Mouse (Mus musculus) cortical plate, adult 2 months (tissue): ENCODE data around the gene Dlg4. TPM values are rescaled to one million over a fixed set of nuclear protein-coding genes. Genes with fewer than 3 reads are reported as not detected.
A peak's percentile ranks its signal among the peaks of the same experiment; 100 is the strongest.

Experiments used
- H3K27ac ChIP-seq: fragments of 200-500 bp; 2 replicates; pipeline ENCODE4 v1.5.1; 2012; ENCODE audit warnings: low read length, control low read depth, inconsistent platforms; ENCODE audit not compliant: insufficient read depth
- H3K4me1 ChIP-seq: fragments of 200-500 bp; 2 replicates; pipeline ENCODE4 v1.6.1; 2011; ENCODE audit warnings: low read length; ENCODE audit not compliant: control insufficient read depth, insufficient read depth
- H3K4me3 ChIP-seq: fragments of 200-500 bp; 2 replicates; pipeline ENCODE4 v1.5.1; 2011; ENCODE audit warnings: mild to moderate bottlenecking, low read length, control low read depth; ENCODE audit not compliant: insufficient read depth
- CTCF ChIP-seq: fragments of 200-500 bp; IDR thresholded peaks from 2 replicates; pipeline ENCODE4 v1.5.1; 2011; ENCODE audit warnings: mild to moderate bottlenecking, control low read depth, low read length; ENCODE audit not compliant: insufficient read depth; ENCODE audit errors: extremely low read depth
- POLR2A ChIP-seq: fragments of 200-500 bp; IDR thresholded peaks from 2 replicates; pipeline ENCODE4 v1.6.1; 2011; ENCODE audit warnings: mild to moderate bottlenecking, low read length, control low read depth; ENCODE audit not compliant: insufficient read depth; ENCODE audit errors: extremely low read depth
- polyA plus RNA-seq: library from polyadenylated mRNA; depleted of rRNA; stranded (reverse); fragments of >200 nt; gene quantifications from 2 replicates; pipeline ENCODE4 v1.2.3, GENCODE M21; 2012

Dlg4 gene
- polyA plus RNA-seq, 1 experiment = 816 TPM

DNA sequence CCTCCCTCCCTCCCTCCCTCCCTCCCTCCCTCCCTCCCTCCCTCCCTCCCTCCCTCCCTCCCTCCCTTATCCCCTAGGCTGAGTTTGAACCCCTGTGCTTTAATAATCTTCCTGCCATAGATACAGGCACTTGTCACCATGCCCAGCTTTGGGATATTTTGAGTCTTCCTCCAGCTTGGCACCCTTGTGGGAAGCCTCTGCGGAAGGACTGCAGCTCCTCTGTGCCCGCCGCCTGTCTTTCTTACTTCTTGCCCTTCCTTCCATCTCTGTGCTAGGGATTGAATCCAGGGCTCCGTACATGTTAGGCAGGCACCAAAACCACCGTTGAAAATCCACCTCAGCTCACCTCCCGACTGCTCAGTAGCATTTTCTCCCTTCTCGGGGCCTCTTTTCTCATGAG lies 23.4 kb downstream of the Dlg4 start:
- Histone ChIP-seq H3K4me3 (no peak overlapping the region), H3K4me1 (no peaks in the 10 kb centered on the region), H3K27ac (no peak overlapping the region)
- TF ChIP-seq POLR2A (no peak), CTCF (no peak)

DNA sequence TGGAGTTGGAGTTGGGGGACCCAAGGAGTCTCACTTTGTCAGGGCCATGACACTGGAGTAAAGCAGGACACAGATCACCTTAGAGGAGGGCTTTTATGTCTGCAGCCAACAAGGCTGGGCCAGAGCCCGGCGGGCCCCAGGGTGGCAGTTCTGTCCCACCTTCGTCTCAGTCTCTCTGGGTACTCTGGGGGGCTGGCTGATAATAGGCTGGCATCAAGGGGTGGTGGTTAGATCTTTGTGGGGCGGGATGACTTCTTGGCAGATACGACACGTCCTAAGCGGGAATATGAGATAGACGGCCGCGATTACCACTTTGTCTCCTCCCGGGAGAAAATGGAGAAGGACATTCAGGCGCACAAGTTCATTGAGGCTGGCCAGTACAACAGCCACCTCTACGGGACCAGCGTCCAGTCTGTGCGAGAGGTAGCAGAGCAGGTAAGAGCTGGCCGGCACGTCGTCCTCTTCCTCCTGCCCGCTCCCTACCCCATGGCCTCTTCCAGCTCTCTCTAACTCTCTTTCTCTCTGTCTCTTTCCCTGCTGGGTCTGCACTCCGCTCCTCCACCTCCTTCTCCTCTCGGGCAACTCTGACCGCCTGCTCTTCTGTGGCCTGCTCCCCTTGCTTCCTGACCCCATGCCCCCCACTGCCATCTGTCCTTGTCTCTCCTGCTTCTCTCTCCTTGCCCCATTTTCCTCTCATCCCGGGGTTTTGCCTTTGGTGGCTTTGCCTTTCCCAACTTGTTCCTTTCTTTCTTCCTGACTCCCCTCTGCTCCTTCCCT lies 25.8 kb downstream of the Dlg4 start:
- H3K27ac ChIP-seq = no peak overlapping the region
- TF ChIP-seq POLR2A = no peak
- no peak for TF ChIP-seq CTCF
- no peaks in the 10 kb centered on the region for H3K4me1 ChIP-seq
- H3K4me3 ChIP-seq = no peak overlapping the region

DNA sequence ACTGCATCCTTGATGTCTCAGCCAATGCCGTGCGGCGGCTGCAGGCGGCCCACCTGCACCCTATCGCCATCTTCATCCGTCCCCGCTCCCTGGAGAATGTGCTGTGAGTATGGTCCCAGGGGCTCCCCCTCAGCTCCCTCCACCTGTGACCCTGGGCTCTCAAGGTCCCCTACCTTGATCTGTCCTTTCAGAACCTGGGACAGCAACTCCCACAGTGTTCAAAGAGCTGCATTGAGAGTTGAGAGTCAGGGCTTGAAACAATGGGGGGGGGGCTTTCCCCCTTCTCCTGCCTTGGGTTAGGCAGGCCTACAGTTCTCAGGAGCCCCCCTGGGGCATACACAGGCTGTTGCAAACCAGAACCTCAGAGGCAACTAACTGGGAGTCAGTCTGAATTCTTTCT lies 26.9 kb downstream of the Dlg4 start:
- no peaks in the 10 kb centered on the region for H3K4me1 ChIP-seq
- H3K27ac ChIP-seq = no peak overlapping the region
- H3K4me3 ChIP-seq = no peak overlapping the region
- no peak for TF ChIP-seq POLR2A
- no peak for TF ChIP-seq CTCF

DNA sequence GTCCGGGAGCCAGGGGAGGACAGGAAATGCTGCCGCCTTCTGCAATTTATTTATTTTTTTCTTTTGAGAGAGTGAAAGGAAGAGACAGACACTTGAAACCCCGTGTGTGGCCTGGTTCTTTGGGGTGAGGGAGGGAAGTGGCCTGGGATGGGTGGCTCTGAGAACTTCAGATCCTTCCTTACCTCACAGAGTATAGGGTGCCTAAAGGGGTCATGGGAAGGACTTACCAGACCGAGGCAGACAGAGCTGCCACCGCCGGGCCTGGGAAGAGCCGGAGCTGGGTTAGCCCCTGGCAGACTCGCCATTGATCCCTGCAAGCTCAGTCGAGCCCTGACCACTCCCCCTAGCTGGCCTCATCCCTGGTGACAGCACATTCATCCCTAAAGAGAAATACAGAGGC lies 28.7 kb downstream of the Dlg4 start:
- Histone ChIP-seq H3K27ac (no peak overlapping the region), H3K4me1 (no peaks in the 10 kb centered on the region), H3K4me3 (no peak overlapping the region)
- TF ChIP-seq POLR2A = no peak
- no peak for TF ChIP-seq CTCF

DNA sequence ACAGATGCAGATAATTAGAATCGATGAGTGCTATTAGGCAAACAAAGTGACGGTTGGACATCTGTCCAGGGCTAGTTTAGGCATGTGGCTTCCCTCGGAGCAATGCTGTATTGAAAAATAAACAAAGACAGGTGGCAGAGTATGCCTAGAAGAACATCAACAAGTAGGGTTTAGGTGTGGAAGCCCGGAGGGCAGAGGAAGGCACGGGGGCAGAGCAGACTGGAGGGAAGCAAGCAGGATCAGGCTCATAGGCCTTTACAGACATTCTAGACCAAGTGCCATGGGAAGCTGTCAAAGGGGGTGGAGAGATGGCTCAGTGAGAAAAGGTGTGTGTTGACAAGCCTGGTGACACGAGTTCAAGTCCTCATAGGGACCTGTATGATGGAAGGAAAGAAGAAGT lies 32.6 kb downstream of the Dlg4 start:
- H3K27ac ChIP-seq = no peak overlapping the region
- TF ChIP-seq POLR2A (no peak), CTCF (no peak)
- no peaks in the 10 kb centered on the region for H3K4me1 ChIP-seq
- H3K4me3 ChIP-seq = no peak overlapping the region

DNA sequence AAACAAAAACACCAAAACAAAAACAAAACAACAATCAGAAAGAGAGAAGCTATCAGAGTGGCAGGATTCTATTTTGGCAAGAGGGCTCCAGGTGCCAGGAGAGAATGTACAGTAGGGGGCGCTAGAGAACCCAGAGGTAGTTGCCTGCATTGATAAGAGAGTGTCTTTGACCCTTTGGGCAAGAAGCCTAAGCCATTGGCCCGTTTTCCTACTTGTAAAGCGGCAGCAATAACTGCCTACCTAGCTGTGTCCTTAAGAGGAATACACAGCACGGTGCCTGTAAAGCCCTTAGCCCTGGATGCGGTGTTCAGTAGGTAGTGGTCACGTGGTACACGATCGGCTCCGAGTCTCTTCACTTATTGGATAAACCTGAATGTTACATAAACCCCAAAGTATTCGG lies 33.1 kb downstream of the Dlg4 start:
- no peak for TF ChIP-seq POLR2A
- TF ChIP-seq CTCF = peak; percentile 33; the same call in 1 of the 2 replicates
- no peak overlapping the region for H3K27ac ChIP-seq
- no peaks in the 10 kb centered on the region for H3K4me1 ChIP-seq
- no peak overlapping the region for H3K4me3 ChIP-seq

DNA sequence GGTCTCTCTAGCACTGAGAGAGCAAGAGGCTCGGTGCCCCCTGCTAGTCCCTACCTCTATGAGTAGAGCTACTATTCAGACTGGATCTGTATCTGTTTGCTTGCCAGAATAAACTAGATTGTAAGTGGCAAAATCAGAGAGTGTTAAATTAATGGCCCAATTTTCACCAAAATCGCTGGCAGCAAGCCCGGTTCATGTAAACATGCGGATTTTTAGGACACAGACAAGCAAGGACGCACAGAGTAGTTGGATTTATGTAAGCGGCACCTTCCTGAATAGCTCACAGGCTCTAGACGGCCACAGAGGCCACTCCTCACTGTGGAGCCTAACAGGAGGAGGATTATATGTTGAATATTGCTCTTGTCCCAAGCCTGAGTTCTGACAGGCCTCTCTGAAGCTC lies 36.4 kb downstream of the Dlg4 start:
- Histone ChIP-seq H3K4me1 (no peaks in the 10 kb centered on the region), H3K27ac (no peak overlapping the region), H3K4me3 (no peak overlapping the region)
- TF ChIP-seq POLR2A (no peak), CTCF (no peak)

DNA sequence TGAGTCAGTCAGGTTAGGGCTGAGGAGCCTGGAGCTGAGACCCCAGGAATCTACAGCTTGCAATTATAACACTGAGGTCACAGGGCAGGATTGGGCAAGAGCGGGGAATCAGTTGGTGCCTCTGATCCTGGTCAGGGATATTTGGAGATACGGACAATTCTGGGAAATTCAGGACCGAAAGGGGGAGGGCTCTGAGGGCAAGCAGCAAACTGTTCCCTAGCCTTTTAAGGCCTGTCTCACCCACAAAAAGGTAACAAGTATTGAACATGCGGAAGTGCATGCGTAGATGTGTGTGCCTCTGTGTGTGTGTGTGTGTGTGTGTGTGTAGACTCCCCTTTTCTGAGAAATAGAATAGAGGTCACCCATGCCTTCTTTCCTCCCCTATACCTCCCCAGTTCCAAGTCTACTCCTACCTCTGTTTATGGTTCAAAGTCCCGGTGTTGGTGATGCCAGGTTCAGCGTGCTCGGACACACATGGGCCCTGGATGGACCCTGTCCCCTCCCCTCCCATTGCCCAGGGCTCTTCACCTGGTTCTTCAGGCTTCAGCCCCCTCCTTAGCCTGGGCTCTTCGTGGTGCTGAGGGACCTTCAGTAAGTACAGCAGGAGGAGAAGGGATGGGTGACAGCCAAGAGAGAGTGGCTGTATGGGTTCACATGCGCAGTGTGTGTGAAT lies 37.3 kb downstream of the Dlg4 start, which contains the start of gene Asgr1:
Gene Asgr1 (plus strand): TSS at position 188 of the 673 bp plus-strand sequence.
- Histone ChIP-seq H3K4me3 (no peak within 1 kb of the TSS), H3K4me1 (no peaks in the 10 kb centered on the region), H3K27ac (no peak within 1 kb of the TSS)
- no peak for TF ChIP-seq POLR2A
- TF ChIP-seq CTCF = no peak

DNA sequence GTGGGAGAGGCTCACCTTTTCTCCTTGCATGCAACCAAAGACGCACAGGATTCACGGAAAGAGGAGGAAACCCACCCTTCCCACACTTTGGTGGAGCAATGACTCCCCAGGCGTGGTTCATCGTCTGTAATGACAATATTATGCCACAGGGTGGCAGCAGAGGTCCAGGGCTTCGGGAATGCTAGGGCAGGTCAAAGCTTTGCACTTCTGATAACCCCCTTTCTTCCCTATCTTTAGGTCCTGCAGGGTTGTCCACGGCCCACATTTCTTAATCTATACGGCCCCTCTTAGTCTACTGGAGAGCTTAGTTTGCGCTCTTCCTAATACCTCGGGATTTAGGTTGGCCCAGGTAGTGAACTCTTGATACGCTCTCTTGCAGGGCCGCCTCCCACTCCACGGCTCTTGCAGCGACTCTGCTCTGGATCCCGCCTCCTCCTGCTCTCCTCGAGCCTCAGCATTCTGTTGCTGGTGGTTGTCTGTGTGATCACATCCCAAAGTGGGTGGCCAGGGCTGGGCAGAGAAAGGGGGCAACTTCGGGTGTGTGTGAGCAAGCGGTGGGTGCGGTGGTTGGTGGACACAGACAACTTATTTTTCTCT lies 39.0 kb downstream of the Dlg4 start:
- H3K27ac ChIP-seq = no peak overlapping the region
- no peaks in the 10 kb centered on the region for H3K4me1 ChIP-seq
- TF ChIP-seq CTCF (peak; percentile 92), POLR2A (no peak)
- H3K4me3 ChIP-seq = no peak overlapping the region

DNA sequence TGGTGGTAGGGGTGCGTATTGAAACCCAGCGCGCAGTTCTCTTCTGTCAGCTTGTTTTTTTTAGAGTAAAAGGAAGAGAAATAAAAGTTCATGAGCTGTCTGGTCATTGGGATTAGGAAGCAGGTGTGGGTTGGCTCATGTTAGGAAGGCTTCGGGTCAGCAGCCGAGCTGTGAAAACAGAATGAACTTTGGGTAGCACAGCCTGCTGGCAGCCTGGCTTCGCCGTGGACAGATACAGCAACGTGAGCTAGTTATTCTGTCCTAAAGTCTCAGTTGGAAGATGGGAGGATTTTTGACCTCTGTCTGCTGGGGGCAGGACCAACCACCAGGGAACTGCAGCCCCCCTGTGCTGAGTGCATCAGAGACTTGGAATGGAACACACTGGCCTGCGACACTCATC lies 41.1 kb downstream of the Dlg4 start:
- Histone ChIP-seq H3K27ac (no peak overlapping the region), H3K4me1 (no peaks in the 10 kb centered on the region), H3K4me3 (no peak overlapping the region)
- TF ChIP-seq CTCF (no peak), POLR2A (no peak)
